Mouse (Mus musculus) liver, postnatal 0 days (tissue): Measurements from ENCODE around the gene Pkhd1.

Source experiments
- CTCF ChIP-seq: sonication (generic); IDR thresholded peaks from 2 replicates; pipeline ENCODE4 v1.5.1; 2016; ENCODE audit warnings: antibody characterized with exemption, low read depth
- EP300 ChIP-seq: IDR thresholded peaks from 2 replicates; pipeline ENCODE4 v1.6.1; 2016; ENCODE audit warnings: antibody characterized with exemption, low read depth, mild to moderate bottlenecking

DNA sequence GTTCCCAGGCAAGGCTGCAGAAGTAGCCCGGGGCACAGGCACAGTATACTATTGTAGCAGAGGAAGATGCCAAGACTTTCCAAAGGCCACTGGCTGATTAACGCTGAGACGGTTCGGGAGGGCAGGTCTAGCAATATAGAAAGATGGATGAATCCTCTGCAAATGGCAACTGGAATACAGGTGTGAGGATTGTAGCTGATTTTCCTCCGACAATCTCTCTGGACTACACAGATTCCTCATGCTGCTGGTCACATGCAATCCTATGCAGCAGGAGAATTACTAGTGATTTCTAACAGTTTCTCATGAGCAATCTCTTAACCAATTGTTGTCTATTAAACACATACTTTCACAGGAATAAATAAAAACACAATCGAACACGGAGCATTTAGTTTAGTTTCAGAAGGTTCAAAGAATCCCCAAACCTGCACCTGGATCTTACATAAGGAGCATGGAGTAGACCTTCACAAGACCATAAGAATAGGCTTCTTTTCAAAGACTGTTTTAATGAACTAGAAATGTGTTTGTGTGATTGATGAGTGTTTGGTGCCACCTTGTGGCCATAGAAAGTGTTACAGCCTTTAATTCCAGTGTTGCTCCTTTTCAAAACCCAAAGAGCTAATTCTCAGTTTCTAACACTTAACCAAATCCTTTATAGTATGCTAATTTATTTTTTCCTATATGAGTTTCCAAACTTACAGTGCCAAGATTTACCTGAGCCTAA, 104.3 kb downstream of the Pkhd1 start:
- TF ChIP-seq CTCF (peak; percentile 75), EP300 (no peak)
